Mouse (Mus musculus) heart, embryonic 14.5 days (tissue): ENCODE measurements around the gene Dennd1a. TPM values are rescaled to one million over a fixed set of nuclear protein-coding genes. Genes with fewer than 3 reads are reported as not detected.

Experiments used
- ATAC-seq: fragments of 200-750 bp; cut with Nextera tagmentation; 2 replicates; pipeline ENCODE4 v1.8.0; 2017; ENCODE audit warnings: low read depth, moderate TSS enrichment; ENCODE audit not compliant: insufficient number of reproducible peaks, insufficient read depth, low FRiP score
- H3K27ac ChIP-seq, 2 experiments: fragments of 200-500 bp in 1 of 2; fragments of 300-500 bp in 1 of 2; sonication (generic) in 1 of 2; replicated peaks in 1 of 2; 2 replicates each; pipeline ENCODE4 v1.5.1; 2012 to 2014; ENCODE audit warnings: low read depth in 2 of 2, low read length in 2 of 2, control low read depth in 1 of 2, mild to moderate bottlenecking in 1 of 2, mixed read lengths in 1 of 2; ENCODE audit not compliant: control insufficient read depth in 1 of 2, insufficient read depth in 1 of 2
- H3K27me3 ChIP-seq: fragments of 300-500 bp; sonication (generic); 2 replicates; pipeline ENCODE4 v1.6.1; 2014; ENCODE audit warnings: mild to moderate bottlenecking, low read length, control low read depth; ENCODE audit not compliant: control insufficient read depth, insufficient read depth
- H3K36me3 ChIP-seq: fragments of 300-500 bp; sonication (generic); 2 replicates; pipeline ENCODE4 v1.6.1; 2014; ENCODE audit warnings: mild to moderate bottlenecking, control low read depth, low read length, mixed read lengths; ENCODE audit not compliant: control insufficient read depth, insufficient read depth
- H3K4me1 ChIP-seq, 2 experiments: fragments of 200-500 bp in 1 of 2; fragments of 300-500 bp in 1 of 2; sonication (generic) in 1 of 2; 2 replicates each; pipeline ENCODE4 v1.6.1; 2012 to 2014; ENCODE audit warnings: low read length in 2 of 2, control low read depth in 1 of 2, mixed read lengths in 1 of 2; ENCODE audit not compliant: control insufficient read depth in 2 of 2, insufficient read depth in 2 of 2
- H3K4me2 ChIP-seq: fragments of 300-500 bp; sonication (generic); 2 replicates; pipeline ENCODE4 v1.6.1; 2014; ENCODE audit warnings: mild to moderate bottlenecking, low read length
- H3K4me3 ChIP-seq, 2 experiments: fragments of 200-500 bp in 1 of 2; fragments of 300-500 bp in 1 of 2; sonication (generic) in 1 of 2; 2 replicates each; pipeline ENCODE4 v1.5.1; 2012 to 2014; ENCODE audit warnings: low read length in 2 of 2, mild to moderate bottlenecking in 2 of 2, control low read depth in 1 of 2, low read depth in 1 of 2, moderate library complexity in 1 of 2; ENCODE audit not compliant: control insufficient read depth in 1 of 2, insufficient read depth in 1 of 2
- H3K9ac ChIP-seq: fragments of 300-500 bp; sonication (generic); 2 replicates; pipeline ENCODE4 v1.6.1; 2014; ENCODE audit warnings: mild to moderate bottlenecking, low read length
- H3K9me3 ChIP-seq: fragments of 300-500 bp; sonication (generic); 2 replicates; pipeline ENCODE4 v1.6.1; 2016; ENCODE audit warnings: low read length, control low read depth; ENCODE audit not compliant: control insufficient read depth
- WGBS: fragments of 180-500 bp; shearing (Covaris S2); extraction: QIAGEN DNeasy Blood & Tissue Kit; methylation state at CpG from one replicate; pipeline ENCODE4 v1.1.7; 2014; 5-methylcytosine and 5-hydroxymethylcytosine counted together
- polyA plus RNA-seq: library from polyadenylated mRNA; unstranded; fragments of >200 nt; fragmentation: Nextera tagmentation; extraction: Ambion mirVana; gene quantifications from 2 replicates; pipeline ENCODE4 v1.2.1, GENCODE M21; 2014

Gene Dennd1a
- polyA plus RNA-seq, 1 experiment from 2014 or later = 12.1 TPM

DNA sequence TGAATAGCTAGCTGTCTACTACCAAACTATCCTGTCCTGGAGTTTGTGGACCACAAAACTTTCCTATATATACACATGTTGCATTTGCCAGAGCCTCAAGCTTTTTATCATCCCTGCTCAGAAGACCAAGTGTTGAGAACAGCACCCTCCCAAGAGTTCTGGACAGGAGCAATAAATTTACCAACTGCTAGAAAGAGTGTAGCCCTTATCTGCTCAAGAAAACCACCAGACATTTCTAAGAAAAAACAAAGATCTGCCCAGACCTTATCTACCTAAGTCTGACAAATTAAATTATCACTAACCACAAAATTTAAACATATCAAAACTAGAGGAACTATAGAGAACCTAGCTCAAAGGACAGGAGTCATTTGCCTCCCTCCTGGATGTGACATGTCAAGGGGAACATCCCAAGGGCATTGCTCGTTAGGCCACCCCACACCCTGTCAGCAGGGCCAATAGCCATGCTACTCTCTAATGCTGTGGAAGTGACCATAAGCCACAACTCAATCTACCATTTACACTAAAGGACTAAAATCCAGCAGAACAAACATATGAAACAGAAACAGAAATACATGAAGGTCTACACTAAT, 154.9 kb downstream of the Dennd1a start:
- H3K27me3 ChIP-seq = no peaks in the 10 kb centered on the region
- no peak overlapping the region for H3K27ac ChIP-seq
- H3K9me3 ChIP-seq = no peaks in the 10 kb centered on the region
- 83% methylated on average over 1 of the region's 1 CpGs for WGBS
- H3K9ac ChIP-seq = no peak overlapping the region
- ATAC-seq = no peak
- peaks cover 0 to 25% of the 10 kb centered on the region in 2 experiments; a peak in 2 of 4 replicates for H3K4me1 ChIP-seq
- no peak overlapping the region for H3K4me3 ChIP-seq
- no peak overlapping the region for H3K4me2 ChIP-seq
- no peaks in the 10 kb centered on the region for H3K36me3 ChIP-seq

DNA sequence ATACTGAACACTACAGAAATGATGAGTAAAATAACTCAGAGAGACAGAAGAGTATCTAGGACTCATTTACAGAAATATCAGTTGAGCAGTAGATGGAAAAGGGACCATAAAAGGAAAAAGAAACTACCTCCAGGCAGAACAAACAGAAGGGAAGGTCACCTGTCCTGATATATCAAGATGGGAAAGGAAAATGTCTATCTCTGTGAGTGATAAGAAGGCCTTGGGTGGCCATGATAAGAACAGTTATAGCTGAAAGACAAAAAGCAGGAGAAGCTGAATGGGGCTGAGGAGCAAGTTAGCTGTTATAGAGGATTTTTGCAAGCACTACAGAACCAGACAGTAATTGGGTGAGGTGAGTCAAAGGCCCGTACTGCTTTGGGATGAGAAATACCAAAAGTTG, 155.7 kb downstream of the Dennd1a start:
- Histone ChIP-seq H3K4me1 (peaks cover 0 to 26% of the 10 kb centered on the region in 2 experiments; a peak in 3 of 4 replicates), H3K9me3 (no peaks in the 10 kb centered on the region), H3K27ac (no peak overlapping the region), H3K36me3 (no peaks in the 10 kb centered on the region), H3K4me2 (no peak overlapping the region), H3K4me3 (no peak overlapping the region), H3K9ac (no peak overlapping the region), H3K27me3 (no peaks in the 10 kb centered on the region)
- ATAC-seq = no peak
- 81% methylated on average over 1 of the region's 1 CpGs for WGBS

DNA sequence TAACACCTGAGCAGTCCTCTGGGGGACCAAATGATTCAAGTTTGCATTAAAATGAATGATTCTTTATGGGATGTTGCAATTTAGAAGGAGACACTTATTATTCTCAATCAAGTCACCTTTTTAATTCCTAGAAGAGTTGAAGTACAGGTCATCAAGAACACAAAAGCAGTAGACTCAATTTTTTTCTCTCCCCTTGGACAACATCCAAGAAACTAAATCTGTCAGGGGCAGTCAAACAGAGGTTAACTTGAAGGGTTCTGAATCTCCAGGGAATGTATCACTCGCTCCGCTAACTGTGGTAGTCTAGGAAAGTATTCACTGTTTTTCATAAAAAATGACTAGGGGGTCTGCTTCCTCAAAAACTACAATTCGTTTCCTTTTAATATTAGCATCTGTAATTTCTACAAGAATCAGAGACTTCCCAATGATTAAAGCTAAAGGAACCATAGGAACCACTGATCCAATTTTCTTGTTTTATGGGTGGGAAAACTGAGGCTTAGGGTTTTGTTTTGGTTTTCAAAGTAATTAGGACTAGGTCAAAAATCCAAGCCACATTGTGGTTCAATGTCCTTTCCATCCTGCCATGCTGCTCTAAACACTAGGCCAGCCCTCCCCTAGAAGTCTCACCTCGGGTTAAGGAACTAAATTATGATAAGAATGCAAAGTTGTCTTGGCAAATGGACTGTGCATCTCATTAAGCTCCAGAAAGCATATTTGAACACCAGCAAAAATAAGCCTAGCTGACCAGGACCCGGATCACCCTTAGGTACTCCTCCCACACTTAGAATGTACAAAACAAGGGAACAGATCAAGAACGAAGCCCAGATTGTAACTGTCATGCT, 157.0 kb downstream of the Dennd1a start:
- 48% methylated on average over 6 of the region's 6 CpGs for WGBS
- H3K9me3 ChIP-seq = no peaks in the 10 kb centered on the region

DNA sequence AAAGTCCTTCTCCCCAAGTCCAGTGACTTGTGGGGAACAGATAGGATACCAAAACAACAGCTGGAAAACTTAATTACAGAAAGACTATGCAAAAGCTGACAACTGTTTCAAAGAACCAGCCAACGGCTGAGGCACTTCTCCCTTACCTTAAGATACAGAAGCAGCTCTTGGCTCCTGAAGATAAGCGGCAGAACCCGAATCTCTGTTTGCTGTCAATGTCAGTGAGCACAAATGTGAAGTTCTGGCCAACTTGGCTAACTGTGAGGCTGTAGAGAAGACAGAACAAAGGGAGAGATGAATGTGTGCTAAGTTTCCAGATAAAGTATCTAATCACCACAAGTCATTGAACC, 160.8 kb downstream of the Dennd1a start:
- ATAC-seq = no peak
- H3K4me2 ChIP-seq = no peak overlapping the region
- 3% methylated on average over 3 of the region's 3 CpGs for WGBS

More for the DNA sequence above, 157.0 kb downstream of the Dennd1a start:
- no peak overlapping the region for H3K9ac ChIP-seq
- H3K27ac ChIP-seq = no peak overlapping the region
- peaks cover 10 to 37% of the 10 kb centered on the region in 2 experiments for H3K4me1 ChIP-seq
- H3K4me3 ChIP-seq = no peak overlapping the region
- H3K4me2 ChIP-seq = no peak overlapping the region
- H3K36me3 ChIP-seq = no peaks in the 10 kb centered on the region
- H3K27me3 ChIP-seq = no peaks in the 10 kb centered on the region
- no peak for ATAC-seq

DNA sequence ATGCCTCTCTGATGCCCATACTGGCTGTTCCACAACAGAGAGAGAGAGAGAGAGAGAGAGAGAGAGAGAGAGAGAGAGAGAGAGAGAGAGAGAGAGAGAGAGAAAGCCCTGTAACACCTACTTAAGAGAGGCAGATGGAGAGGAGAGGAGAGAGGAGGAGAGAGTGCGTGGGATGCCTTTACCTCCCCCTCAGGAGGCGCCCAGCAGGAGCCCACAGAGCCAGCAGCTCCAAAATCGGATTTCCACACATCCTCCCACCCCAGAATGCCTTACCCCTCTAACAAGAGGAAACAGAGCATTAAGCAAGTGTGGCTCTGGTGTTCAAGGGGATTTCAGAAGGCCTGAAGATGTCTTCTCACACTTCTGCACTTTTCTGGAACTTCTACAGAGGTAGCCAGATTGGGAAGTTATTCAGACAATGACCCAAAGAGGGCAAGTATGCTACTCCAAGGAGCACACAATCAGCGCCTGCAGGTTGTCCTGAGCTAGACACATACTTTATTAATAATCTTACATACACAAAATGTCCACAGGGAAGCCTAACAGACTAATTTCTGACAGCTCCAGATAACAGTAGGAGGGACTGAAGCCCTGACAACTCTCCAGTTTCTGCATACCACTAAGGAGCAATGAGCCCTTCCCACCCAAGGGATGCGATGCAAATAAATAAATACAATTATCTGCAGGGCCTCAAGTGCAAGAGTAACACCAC, 161.4 kb downstream of the Dennd1a start:
- Histone ChIP-seq H3K27me3 (no peaks in the 10 kb centered on the region), H3K36me3 (no peaks in the 10 kb centered on the region), H3K27ac (peak overlapping the region in 1 of 2 experiments; percentile 14; a peak in 1 of 4 replicates), H3K4me1 (peaks cover 10 to 29% of the 10 kb centered on the region in 2 experiments), H3K4me3 (no peak overlapping the region), H3K4me2 (no peak overlapping the region), H3K9ac (no peak overlapping the region), H3K9me3 (no peaks in the 10 kb centered on the region)
- 37% methylated on average over 5 of the region's 5 CpGs for WGBS
- ATAC-seq = no peak

More for the DNA sequence above, 160.8 kb downstream of the Dennd1a start:
- H3K27ac ChIP-seq = peak overlapping the region; percentile 12 to 37; a peak in 2 of 4 replicates
- H3K9ac ChIP-seq = no peak overlapping the region
- H3K4me1 ChIP-seq = peaks cover 10 to 33% of the 10 kb centered on the region in 2 experiments
- no peak overlapping the region for H3K4me3 ChIP-seq
- no peaks in the 10 kb centered on the region for H3K27me3 ChIP-seq
- H3K9me3 ChIP-seq = no peaks in the 10 kb centered on the region
- no peaks in the 10 kb centered on the region for H3K36me3 ChIP-seq

DNA sequence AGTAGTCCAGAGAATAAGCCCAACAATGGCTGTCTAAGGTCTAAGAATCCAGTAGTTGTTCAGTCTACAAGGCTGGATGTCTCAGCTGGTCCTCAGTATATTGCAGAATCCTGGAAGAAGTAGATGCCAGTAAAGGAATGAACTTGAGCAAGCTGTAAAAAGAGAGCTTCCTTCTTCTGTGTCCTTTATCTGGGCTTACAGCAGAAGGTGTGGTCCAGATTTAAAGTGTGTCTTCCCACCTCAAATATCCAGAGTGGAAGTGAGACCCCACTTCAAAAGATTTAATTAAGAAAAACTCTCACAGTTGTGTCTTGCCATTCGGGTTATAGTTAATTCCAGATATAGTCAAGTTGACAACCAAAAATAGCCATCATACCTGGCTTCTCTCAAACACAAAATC, 162.5 kb downstream of the Dennd1a start:
- no peak overlapping the region for H3K27ac ChIP-seq
- ATAC-seq = no peak
- no peaks in the 10 kb centered on the region for H3K27me3 ChIP-seq
- H3K9ac ChIP-seq = no peak overlapping the region
- peaks cover 10 to 18% of the 10 kb centered on the region in 2 experiments for H3K4me1 ChIP-seq
- no peaks in the 10 kb centered on the region for H3K9me3 ChIP-seq
- 63% methylated on average over 1 of the region's 1 CpGs for WGBS
- H3K4me3 ChIP-seq = no peak overlapping the region
- H3K4me2 ChIP-seq = no peak overlapping the region
- H3K36me3 ChIP-seq = no peaks in the 10 kb centered on the region

DNA sequence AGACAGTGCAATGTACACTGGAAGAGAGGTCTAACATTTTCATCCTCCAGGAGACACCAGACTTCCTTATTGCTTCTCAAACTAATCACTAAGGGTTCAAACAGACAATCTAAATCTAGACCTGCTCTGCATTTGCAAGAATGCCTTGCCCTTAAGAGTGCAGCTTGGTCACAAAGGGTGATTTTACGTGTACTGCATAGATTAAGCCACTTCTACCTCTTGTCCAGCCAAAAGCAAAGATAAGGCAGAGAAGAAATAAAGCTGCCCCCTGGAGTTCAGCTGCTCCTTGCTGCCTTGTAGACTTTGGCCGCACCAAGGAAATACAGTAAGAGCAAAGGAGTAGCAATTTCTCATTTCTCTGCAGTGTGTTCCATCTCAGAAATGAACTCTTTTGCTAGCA, 172.2 kb downstream of the Dennd1a start:
- H3K9ac ChIP-seq = no peak overlapping the region
- H3K36me3 ChIP-seq = no peaks in the 10 kb centered on the region
- no peaks in the 10 kb centered on the region for H3K27me3 ChIP-seq
- WGBS = 42% methylated on average over 2 of the region's 2 CpGs
- H3K4me2 ChIP-seq = no peak overlapping the region
- H3K27ac ChIP-seq = no peak overlapping the region
- no peaks in the 10 kb centered on the region for H3K9me3 ChIP-seq
- ATAC-seq = no peak
- H3K4me3 ChIP-seq = no peak overlapping the region
- peaks cover 2% of the 10 kb centered on the region in 2 experiments; a peak in 1 of 4 replicates for H3K4me1 ChIP-seq
